Mouse (Mus musculus): ENCODE data around the gene Vapb. TPM values are rescaled to one million over a fixed set of nuclear protein-coding genes. Genes with fewer than 3 reads are reported as not detected.
A peak's percentile ranks its signal among the peaks of the same experiment; 100 is the strongest.
"Not testable (repeated sequence)": the region's sequence is repeated elsewhere in the genome, so short reads cannot be mapped to it uniquely, and the experiment has no call there.

The Vapb gene
- polyA plus RNA-seq (2015; fragmentation: Nextera tagmentation; extraction: Ambion mirVana): 14.4 and 20.3 TPM in 2 replicates

- Histone ChIP-seq H3K4me3 (replicated peaks; ENCODE audit: low read length) (peak within 1 kb of the TSS; percentile 62), H3K9ac (replicated peaks; ENCODE audit: low read depth, low read length) (peak within 1 kb of the TSS; percentile 78), H3K36me3 (ENCODE audit: control insufficient read depth, insufficient read depth) (no peaks in the 10 kb centered on the region), H3K4me1 (replicated peaks; ENCODE audit: control insufficient read depth, insufficient read depth, low read length) (peaks cover 18% of the 10 kb centered on the region), H3K9me3 (ENCODE audit: control insufficient read depth, low read length) (no peaks in the 10 kb centered on the region), H3K27ac (ENCODE audit: low read length) (0 out of 2 replicates have a peak within 1 kb of the TSS, but pooled peaks have one; percentile 43), H3K4me2 (ENCODE audit: low read length) (peak within 1 kb of the TSS; percentile 55), H3K27me3 (replicated peaks; ENCODE audit: control insufficient read depth, insufficient read depth, low read length) (no peaks in the 10 kb centered on the region)
- WGBS: under 1% methylated on average over 70 of the region's 70 CpGs
- ATAC-seq: peak; percentile 98
Observed at GRCm38 (mm10) chr2:173737222-173737989, at the start of gene Vapb. Vapb (plus strand) TSS chr2:173737511.

- H3K4me1 ChIP-seq (replicated peaks; ENCODE audit: control insufficient read depth, insufficient read depth, low read length): 0 out of 2 replicates have a peak, but pooled peaks cover 3% of the 10 kb centered on the region
- H3K27ac ChIP-seq (ENCODE audit: low read length): no peak overlapping the region
- H3K36me3 ChIP-seq (ENCODE audit: control insufficient read depth, insufficient read depth): no peaks in the 10 kb centered on the region
- no peak overlapping the region for H3K4me2 ChIP-seq (ENCODE audit: low read length)
- no peaks in the 10 kb centered on the region for H3K27me3 ChIP-seq (replicated peaks; ENCODE audit: control insufficient read depth, insufficient read depth, low read length)
- H3K4me3 ChIP-seq (replicated peaks; ENCODE audit: low read length): no peak overlapping the region
- ATAC-seq: no peak
- no peak overlapping the region for H3K9ac ChIP-seq (replicated peaks; ENCODE audit: low read depth, low read length)
- H3K9me3 ChIP-seq (ENCODE audit: control insufficient read depth, low read length): no peaks in the 10 kb centered on the region
Observed at GRCm38 (mm10) chr2:173689835-173690234, 47.5 kb upstream of the Vapb start.

GRCm38 (mm10) chr2:173691748-173692147 is 45.6 kb upstream of the Vapb start:
- H3K36me3 ChIP-seq (ENCODE audit: control insufficient read depth, insufficient read depth): 0 out of 2 replicates have a peak, but pooled peaks cover 3% of the 10 kb centered on the region
- H3K4me2 ChIP-seq (ENCODE audit: low read length): no peak overlapping the region
- 0 out of 2 replicates have a peak, but pooled peaks cover 3% of the 10 kb centered on the region for H3K4me1 ChIP-seq (replicated peaks; ENCODE audit: control insufficient read depth, insufficient read depth, low read length)
- no peaks in the 10 kb centered on the region for H3K27me3 ChIP-seq (replicated peaks; ENCODE audit: control insufficient read depth, insufficient read depth, low read length)
- H3K27ac ChIP-seq (ENCODE audit: low read length): 0 out of 2 replicates have a peak overlapping the region, but pooled peaks have one; percentile 6
- no peak overlapping the region for H3K4me3 ChIP-seq (replicated peaks; ENCODE audit: low read length)
- 76% methylated on average over 6 of the region's 6 CpGs for WGBS
- ATAC-seq: no peak
- no peaks in the 10 kb centered on the region for H3K9me3 ChIP-seq (ENCODE audit: control insufficient read depth, low read length)
- H3K9ac ChIP-seq (replicated peaks; ENCODE audit: low read depth, low read length): no peak overlapping the region

- no peak overlapping the region for H3K27ac ChIP-seq (ENCODE audit: low read length)
- H3K9me3 ChIP-seq (ENCODE audit: control insufficient read depth, low read length): no peaks in the 10 kb centered on the region
- WGBS: 68% methylated on average over 2 of the region's 2 CpGs
- H3K4me2 ChIP-seq (ENCODE audit: low read length): no peak overlapping the region
- no peaks in the 10 kb centered on the region for H3K27me3 ChIP-seq (replicated peaks; ENCODE audit: control insufficient read depth, insufficient read depth, low read length)
- no peak overlapping the region for H3K4me3 ChIP-seq (replicated peaks; ENCODE audit: low read length)
- H3K9ac ChIP-seq (replicated peaks; ENCODE audit: low read depth, low read length): no peak overlapping the region
- H3K4me1 ChIP-seq (replicated peaks; ENCODE audit: control insufficient read depth, insufficient read depth, low read length): 0 out of 2 replicates have a peak, but pooled peaks cover 3% of the 10 kb centered on the region
- H3K36me3 ChIP-seq (ENCODE audit: control insufficient read depth, insufficient read depth): 0 out of 2 replicates have a peak, but pooled peaks cover 3% of the 10 kb centered on the region
- ATAC-seq: no peak
Observed at GRCm38 (mm10) chr2:173692693-173693092, 44.6 kb upstream of the Vapb start.

GRCm38 (mm10) chr2:173698850-173699249 is 38.5 kb upstream of the Vapb start:
- no peak for ATAC-seq
- Histone ChIP-seq H3K36me3 (ENCODE audit: control insufficient read depth, insufficient read depth) (peaks cover 11% of the 10 kb centered on the region), H3K9me3 (ENCODE audit: control insufficient read depth, low read length) (no peaks in the 10 kb centered on the region), H3K27ac (ENCODE audit: low read length) (no peak overlapping the region), H3K4me3 (replicated peaks; ENCODE audit: low read length) (no peak overlapping the region), H3K27me3 (replicated peaks; ENCODE audit: control insufficient read depth, insufficient read depth, low read length) (no peaks in the 10 kb centered on the region), H3K4me2 (ENCODE audit: low read length) (no peak overlapping the region), H3K4me1 (replicated peaks; ENCODE audit: control insufficient read depth, insufficient read depth, low read length) (0 out of 2 replicates have a peak, but pooled peaks cover 4% of the 10 kb centered on the region), H3K9ac (replicated peaks; ENCODE audit: low read depth, low read length) (no peak overlapping the region)
- WGBS: 88% methylated on average over 3 of the region's 3 CpGs

- Histone ChIP-seq H3K4me3 (replicated peaks; ENCODE audit: low read length) (no peak overlapping the region), H3K27me3 (replicated peaks; ENCODE audit: control insufficient read depth, insufficient read depth, low read length) (no peaks in the 10 kb centered on the region), H3K4me2 (ENCODE audit: low read length) (no peak overlapping the region), H3K4me1 (replicated peaks; ENCODE audit: control insufficient read depth, insufficient read depth, low read length) (0 out of 2 replicates have a peak, but pooled peaks cover 4% of the 10 kb centered on the region), H3K36me3 (ENCODE audit: control insufficient read depth, insufficient read depth) (peaks cover 8% of the 10 kb centered on the region), H3K9me3 (ENCODE audit: control insufficient read depth, low read length) (no peaks in the 10 kb centered on the region), H3K9ac (replicated peaks; ENCODE audit: low read depth, low read length) (no peak overlapping the region), H3K27ac (ENCODE audit: low read length) (peak overlapping the region; percentile 26; the same call in 1 of the 2 replicates)
- 61% methylated on average over 16 of the region's 16 CpGs for WGBS
- 0 out of 2 replicates have a peak, but pooled peaks have one; percentile 31 for ATAC-seq
Observed at GRCm38 (mm10) chr2:173702096-173702866, 35.0 kb upstream of the Vapb start.

GRCm38 (mm10) chr2:173702867-173703237 is 34.5 kb upstream of the Vapb start:
- Histone ChIP-seq H3K36me3 (ENCODE audit: control insufficient read depth, insufficient read depth) (peaks cover 8% of the 10 kb centered on the region), H3K27me3 (replicated peaks; ENCODE audit: control insufficient read depth, insufficient read depth, low read length) (no peaks in the 10 kb centered on the region), H3K4me2 (ENCODE audit: low read length) (no peak overlapping the region), H3K27ac (ENCODE audit: low read length) (no peak overlapping the region), H3K9me3 (ENCODE audit: control insufficient read depth, low read length) (no peaks in the 10 kb centered on the region), H3K9ac (replicated peaks; ENCODE audit: low read depth, low read length) (no peak overlapping the region), H3K4me1 (replicated peaks; ENCODE audit: control insufficient read depth, insufficient read depth, low read length) (0 out of 2 replicates have a peak, but pooled peaks cover 4% of the 10 kb centered on the region), H3K4me3 (replicated peaks; ENCODE audit: low read length) (no peak overlapping the region)
- no peak for ATAC-seq
- WGBS: 92% methylated on average over 12 of the region's 12 CpGs

GRCm38 (mm10) chr2:173705827-173706551 is 31.3 kb upstream of the Vapb start:
- Histone ChIP-seq H3K27me3 (replicated peaks; ENCODE audit: control insufficient read depth, insufficient read depth, low read length) (no peaks in the 10 kb centered on the region), H3K4me3 (replicated peaks; ENCODE audit: low read length) (no peak overlapping the region), H3K9ac (replicated peaks; ENCODE audit: low read depth, low read length) (no peak overlapping the region), H3K36me3 (ENCODE audit: control insufficient read depth, insufficient read depth) (peaks cover 5% of the 10 kb centered on the region), H3K9me3 (ENCODE audit: control insufficient read depth, low read length) (no peaks in the 10 kb centered on the region), H3K27ac (ENCODE audit: low read length) (no peak overlapping the region), H3K4me2 (ENCODE audit: low read length) (no peak overlapping the region), H3K4me1 (replicated peaks; ENCODE audit: control insufficient read depth, insufficient read depth, low read length) (0 out of 2 replicates have a peak, but pooled peaks cover 9% of the 10 kb centered on the region)
- ATAC-seq: no peak
- 70% methylated on average over 15 of the region's 15 CpGs for WGBS

GRCm38 (mm10) chr2:173707626-173708025 is 29.7 kb upstream of the Vapb start:
- not testable (repeated sequence) for H3K36me3 ChIP-seq (ENCODE audit: control insufficient read depth, insufficient read depth); H3K4me2 ChIP-seq (ENCODE audit: low read length); H3K27me3 ChIP-seq (replicated peaks; ENCODE audit: control insufficient read depth, insufficient read depth, low read length); H3K9ac ChIP-seq (replicated peaks; ENCODE audit: low read depth, low read length); H3K9me3 ChIP-seq (ENCODE audit: control insufficient read depth, low read length); ATAC-seq; H3K4me3 ChIP-seq (replicated peaks; ENCODE audit: low read length); H3K27ac ChIP-seq (ENCODE audit: low read length); H3K4me1 ChIP-seq (replicated peaks; ENCODE audit: control insufficient read depth, insufficient read depth, low read length)

Data from forebrain, embryonic 16.5 days (tissue).